Mouse (Mus musculus) neural tube, embryonic 12.5 days (tissue): ENCODE data around the gene Ryr2. TPM values are rescaled to one million over a fixed set of nuclear protein-coding genes. Genes with fewer than 3 reads are reported as not detected.
"Not testable (repeated sequence)": the region's sequence is repeated elsewhere in the genome, so short reads cannot be mapped to it uniquely, and the experiment has no call there.

Experiments used
- ATAC-seq: fragments of 200-750 bp; cut with Nextera tagmentation; 2 replicates; pipeline ENCODE4 v1.8.0; 2017; ENCODE audit warnings: low read depth, mild to moderate bottlenecking, moderate TSS enrichment, moderate library complexity; ENCODE audit not compliant: low FRiP score
- H3K27ac ChIP-seq: fragments of 300-500 bp; sonication (generic); 2 replicates; pipeline ENCODE4 v1.5.1; 2016
- H3K27me3 ChIP-seq: fragments of 300-500 bp; sonication (generic); replicated peaks from 2 replicates; pipeline ENCODE4 v1.6.1; 2016; ENCODE audit warnings: mild to moderate bottlenecking
- H3K36me3 ChIP-seq: fragments of 300-500 bp; sonication (generic); 2 replicates; pipeline ENCODE4 v1.6.1; 2016; ENCODE audit warnings: mild to moderate bottlenecking
- H3K4me1 ChIP-seq: fragments of 300-500 bp; sonication (generic); 2 replicates; pipeline ENCODE4 v1.6.1; 2016
- H3K4me2 ChIP-seq: fragments of 300-500 bp; sonication (generic); replicated peaks from 2 replicates; pipeline ENCODE4 v1.6.1; 2016; ENCODE audit warnings: mild to moderate bottlenecking
- H3K4me3 ChIP-seq: fragments of 300-500 bp; sonication (generic); 2 replicates; pipeline ENCODE4 v1.5.1; 2016
- H3K9ac ChIP-seq: fragments of 300-500 bp; sonication (generic); 2 replicates; pipeline ENCODE4 v1.6.1; 2016; ENCODE audit warnings: mild to moderate bottlenecking
- H3K9me3 ChIP-seq: fragments of 300-500 bp; sonication (generic); 2 replicates; pipeline ENCODE4 v1.6.1; 2016; ENCODE audit warnings: mild to moderate bottlenecking
- WGBS: fragments of 180-500 bp; shearing (Covaris S2); methylation state at CpG from one replicate; pipeline ENCODE4 v1.1.7; 2016; 5-methylcytosine and 5-hydroxymethylcytosine counted together
- polyA plus RNA-seq: library from polyadenylated mRNA; unstranded; fragments of >200 nt; fragmentation: Nextera tagmentation; extraction: Ambion mirVana; gene quantifications from 2 replicates; pipeline ENCODE4 v1.2.1, GENCODE M21; 2016

The Ryr2 gene
- polyA plus RNA-seq, 1 experiment from 2014 or later = 1.2 TPM

- Histone ChIP-seq H3K4me1 (no peaks in the 10 kb centered on the region), H3K9ac (no peak overlapping the region), H3K4me2 (no peak overlapping the region), H3K9me3 (no peaks in the 10 kb centered on the region), H3K27me3 (no peaks in the 10 kb centered on the region), H3K4me3 (no peak overlapping the region), H3K36me3 (no peaks in the 10 kb centered on the region), H3K27ac (no peak overlapping the region)
- 98% methylated on average over 3 of the region's 3 CpGs for WGBS
- no peak for ATAC-seq
Observed at GRCm38 (mm10) chr13:11837870-11838269, 268.9 kb downstream of the Ryr2 start.

GRCm38 (mm10) chr13:11837152-11837551 is 269.6 kb downstream of the Ryr2 start:
- ATAC-seq = no peak
- Histone ChIP-seq H3K27ac (no peak overlapping the region), H3K4me1 (no peaks in the 10 kb centered on the region), H3K4me2 (no peak overlapping the region), H3K9me3 (no peaks in the 10 kb centered on the region), H3K36me3 (no peaks in the 10 kb centered on the region), H3K9ac (no peak overlapping the region), H3K27me3 (no peaks in the 10 kb centered on the region), H3K4me3 (no peak overlapping the region)
- 92% methylated on average over 4 of the region's 4 CpGs for WGBS

GRCm38 (mm10) chr13:11836304-11837078 is 270.3 kb downstream of the Ryr2 start:
- no peaks in the 10 kb centered on the region for H3K27me3 ChIP-seq
- no peak overlapping the region for H3K4me2 ChIP-seq
- 55% methylated on average over 6 of the region's 6 CpGs for WGBS
- no peaks in the 10 kb centered on the region for H3K9me3 ChIP-seq
- H3K4me1 ChIP-seq = no peaks in the 10 kb centered on the region
- no peak overlapping the region for H3K27ac ChIP-seq
- H3K9ac ChIP-seq = no peak overlapping the region
- H3K4me3 ChIP-seq = no peak overlapping the region
- H3K36me3 ChIP-seq = no peaks in the 10 kb centered on the region
- ATAC-seq = no peak

- H3K9ac ChIP-seq = no peak overlapping the region
- no peak for ATAC-seq
- H3K27ac ChIP-seq = no peak overlapping the region
- no peaks in the 10 kb centered on the region for H3K9me3 ChIP-seq
- H3K4me3 ChIP-seq = no peak overlapping the region
- H3K27me3 ChIP-seq = no peaks in the 10 kb centered on the region
- H3K36me3 ChIP-seq = no peaks in the 10 kb centered on the region
- WGBS = 76% methylated on average over 4 of the region's 4 CpGs
- H3K4me1 ChIP-seq = no peaks in the 10 kb centered on the region
- no peak overlapping the region for H3K4me2 ChIP-seq
Observed at GRCm38 (mm10) chr13:11831210-11831609, 275.5 kb downstream of the Ryr2 start.

GRCm38 (mm10) chr13:11825563-11826226 is 281.1 kb downstream of the Ryr2 start:
- H3K27ac ChIP-seq = no peak overlapping the region
- no peak overlapping the region for H3K9ac ChIP-seq
- H3K9me3 ChIP-seq = no peaks in the 10 kb centered on the region
- no peak for ATAC-seq
- no peaks in the 10 kb centered on the region for H3K36me3 ChIP-seq
- H3K4me3 ChIP-seq = no peak overlapping the region
- no peak overlapping the region for H3K4me2 ChIP-seq
- H3K4me1 ChIP-seq = no peaks in the 10 kb centered on the region
- no peaks in the 10 kb centered on the region for H3K27me3 ChIP-seq
- 89% methylated on average over 2 of the region's 2 CpGs for WGBS

- H3K27ac ChIP-seq = no peak overlapping the region
- no peak overlapping the region for H3K4me2 ChIP-seq
- no peak overlapping the region for H3K9ac ChIP-seq
- 79% methylated on average over 3 of the region's 3 CpGs for WGBS
- no peaks in the 10 kb centered on the region for H3K27me3 ChIP-seq
- H3K4me3 ChIP-seq = no peak overlapping the region
- no peaks in the 10 kb centered on the region for H3K9me3 ChIP-seq
- no peaks in the 10 kb centered on the region for H3K4me1 ChIP-seq
- ATAC-seq = no peak
- H3K36me3 ChIP-seq = no peaks in the 10 kb centered on the region
Observed at GRCm38 (mm10) chr13:11818723-11819122, 288.0 kb downstream of the Ryr2 start.

GRCm38 (mm10) chr13:11809365-11809764 is 297.4 kb downstream of the Ryr2 start:
- 90% methylated on average over 1 of the region's 1 CpGs for WGBS
- H3K9ac ChIP-seq, H3K4me2 ChIP-seq, H3K27ac ChIP-seq, H3K4me3 ChIP-seq, H3K36me3 ChIP-seq, ATAC-seq, H3K27me3 ChIP-seq, H3K9me3 ChIP-seq, H3K4me1 ChIP-seq: not testable (repeated sequence)

- Histone ChIP-seq H3K27ac (no peak overlapping the region), H3K4me1 (no peaks in the 10 kb centered on the region), H3K4me3 (no peak overlapping the region), H3K9me3 (no peaks in the 10 kb centered on the region), H3K4me2 (no peak overlapping the region), H3K9ac (no peak overlapping the region), H3K36me3 (no peaks in the 10 kb centered on the region), H3K27me3 (no peaks in the 10 kb centered on the region)
- 86% methylated on average over 3 of the region's 3 CpGs for WGBS
- no peak for ATAC-seq
Observed at GRCm38 (mm10) chr13:11792536-11792935, 314.2 kb downstream of the Ryr2 start.

GRCm38 (mm10) chr13:11790536-11790935 is 316.2 kb downstream of the Ryr2 start:
- Histone ChIP-seq H3K27ac (no peak overlapping the region), H3K4me2 (no peak overlapping the region), H3K9me3 (no peaks in the 10 kb centered on the region), H3K27me3 (no peaks in the 10 kb centered on the region), H3K9ac (no peak overlapping the region), H3K36me3 (no peaks in the 10 kb centered on the region), H3K4me1 (no peaks in the 10 kb centered on the region), H3K4me3 (no peak overlapping the region)
- ATAC-seq = no peak
- 67% methylated on average over 5 of the region's 5 CpGs for WGBS

- Histone ChIP-seq H3K9me3 (no peaks in the 10 kb centered on the region), H3K27me3 (no peaks in the 10 kb centered on the region), H3K4me3 (no peak overlapping the region), H3K36me3 (no peaks in the 10 kb centered on the region), H3K27ac (no peak overlapping the region), H3K4me1 (no peaks in the 10 kb centered on the region), H3K9ac (no peak overlapping the region), H3K4me2 (no peak overlapping the region)
- WGBS = 74% methylated on average over 3 of the region's 3 CpGs
- ATAC-seq = no peak
Observed at GRCm38 (mm10) chr13:11782411-11783155, 324.2 kb downstream of the Ryr2 start.

- no peaks in the 10 kb centered on the region for H3K36me3 ChIP-seq
- H3K27me3 ChIP-seq = no peaks in the 10 kb centered on the region
- H3K27ac ChIP-seq = no peak overlapping the region
- 41% methylated on average over 2 of the region's 2 CpGs for WGBS
- no peak overlapping the region for H3K4me3 ChIP-seq
- H3K9ac ChIP-seq = no peak overlapping the region
- H3K9me3 ChIP-seq = no peaks in the 10 kb centered on the region
- no peaks in the 10 kb centered on the region for H3K4me1 ChIP-seq
- H3K4me2 ChIP-seq = no peak overlapping the region
- ATAC-seq = no peak
Observed at GRCm38 (mm10) chr13:11781065-11781464, 325.7 kb downstream of the Ryr2 start.

GRCm38 (mm10) chr13:11777726-11778125 is 329.0 kb downstream of the Ryr2 start:
- Histone ChIP-seq H3K9ac (no peak overlapping the region), H3K4me1 (no peaks in the 10 kb centered on the region), H3K4me2 (no peak overlapping the region), H3K27me3 (no peaks in the 10 kb centered on the region), H3K27ac (no peak overlapping the region), H3K36me3 (no peaks in the 10 kb centered on the region), H3K9me3 (no peaks in the 10 kb centered on the region), H3K4me3 (no peak overlapping the region)
- 90% methylated on average over 6 of the region's 6 CpGs for WGBS
- ATAC-seq = no peak
